Mouse (Mus musculus): ENCODE results near the gene Ppp2r5b.

Ppp2r5b gene

GRCm38 (mm10) chr19:6236842-6237241 lies 1.2 kb upstream of the Ppp2r5b start:
- in situ Hi-C loops (cut with MboI), result no loop called here

- in situ Hi-C loops (cut with MboI), result no loop called here
Measured at GRCm38 (mm10) chr19:6236053-6236441, 375 bp upstream of the Ppp2r5b start.

DNA sequence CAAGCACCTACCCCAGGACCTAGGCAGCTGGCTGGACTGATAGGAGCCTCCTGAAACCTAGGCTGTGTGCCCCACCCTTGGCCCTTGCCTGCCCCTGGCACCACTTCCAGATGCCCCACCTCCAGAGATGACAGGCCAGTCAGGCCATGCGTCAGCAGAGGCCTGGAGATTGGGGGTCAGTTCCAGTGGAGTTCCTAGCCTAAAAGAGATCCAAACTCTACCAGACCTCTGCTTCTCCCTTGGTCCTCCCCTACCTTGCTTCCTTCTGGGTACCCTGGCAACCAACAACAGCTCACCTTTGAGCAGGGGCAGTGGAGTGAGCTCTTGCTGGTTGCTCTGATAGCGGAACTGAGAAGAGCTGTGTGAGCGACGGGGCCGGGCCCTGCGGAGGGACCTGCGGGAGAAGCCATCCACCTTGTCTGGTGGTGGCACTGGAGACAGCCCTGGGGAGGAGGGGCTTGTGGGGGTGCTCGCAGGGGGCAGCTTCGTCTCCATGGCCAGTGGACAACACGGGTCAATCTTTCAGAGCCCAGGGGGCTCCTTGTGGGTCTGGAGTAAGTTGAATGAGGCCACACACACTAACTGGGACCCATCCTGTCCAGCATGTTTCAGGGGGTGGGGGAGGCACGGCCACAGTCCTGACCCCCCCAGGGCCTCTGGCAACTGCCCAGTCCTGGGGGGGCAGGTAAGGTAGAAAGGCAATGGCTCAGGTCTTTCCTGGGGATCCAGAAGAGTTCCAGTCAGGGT lies 1.2 kb downstream of the Ppp2r5b start:
- in situ Hi-C loops (cut with MboI), result no loop called here

DNA sequence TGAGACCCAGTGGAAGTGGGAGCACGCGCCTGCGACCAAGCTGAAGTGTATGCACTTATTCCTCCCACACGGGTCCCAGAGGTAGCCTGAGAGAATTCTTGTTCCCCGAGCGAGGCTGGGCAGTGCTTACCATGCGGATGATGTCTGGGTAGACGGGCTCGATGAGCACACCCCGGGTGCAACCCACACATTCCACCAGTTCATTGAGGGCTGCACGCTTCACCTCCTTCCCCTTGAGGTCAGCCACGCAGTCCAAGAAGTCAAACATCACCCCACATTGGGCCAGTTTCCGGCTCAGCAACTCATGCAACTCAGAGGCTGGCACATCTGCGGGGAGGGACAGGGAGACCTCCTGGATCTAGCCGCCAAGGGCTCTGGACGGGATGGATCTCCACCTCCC lies 2.0 kb downstream of the Ppp2r5b start:
- in situ Hi-C loops (cut with MboI), result no loop called here

DNA sequence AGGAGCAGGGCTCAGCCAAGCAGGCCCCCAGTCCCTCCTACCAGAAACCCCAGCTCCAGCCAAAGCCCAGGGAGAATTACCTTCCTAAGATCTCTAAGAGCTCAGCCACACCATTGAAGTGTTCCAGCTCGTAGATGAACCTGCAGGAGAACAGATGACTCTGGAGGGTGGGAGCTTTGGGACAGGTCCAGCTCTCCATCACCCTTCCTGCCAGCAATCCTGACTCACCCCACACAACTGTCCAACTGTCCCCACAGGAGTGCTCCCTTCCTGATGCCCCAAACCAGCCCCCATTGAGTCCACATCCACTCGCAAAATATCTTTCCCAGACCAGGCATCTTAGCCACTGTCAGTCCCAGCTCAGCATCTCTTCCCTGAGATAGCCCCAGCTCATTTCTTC lies 4.6 kb downstream of the Ppp2r5b start:
- in situ Hi-C loops (cut with MboI), result no loop called here

DNA sequence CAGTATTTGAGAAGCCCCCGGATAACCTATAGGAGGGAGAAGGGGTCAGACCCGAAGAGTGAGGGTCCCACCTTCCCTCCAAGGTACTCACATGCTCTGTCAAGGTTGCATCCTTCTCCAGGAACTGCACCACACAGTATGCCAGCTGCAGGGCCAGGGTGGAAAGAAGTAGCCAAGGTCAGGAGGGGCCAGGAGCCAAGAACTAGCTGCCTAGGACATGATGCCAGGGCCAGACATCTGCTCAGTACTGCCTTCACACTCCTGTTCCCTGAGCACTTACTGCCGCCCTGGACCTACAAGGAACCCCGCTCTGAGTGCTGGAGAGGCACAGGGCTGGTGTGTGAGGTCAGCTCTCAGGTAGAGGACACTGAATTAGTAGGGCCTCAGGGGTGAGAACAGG lies 5.3 kb downstream of the Ppp2r5b start:
- in situ Hi-C loops (cut with MboI), result no loop called here

GRCm38 (mm10) chr19:6227864-6228263 lies 7.8 kb downstream of the Ppp2r5b start:
- in situ Hi-C loops (cut with MboI), result no loop called here

GRCm38 (mm10) chr19:6226763-6227162 lies 8.9 kb downstream of the Ppp2r5b start:
- in situ Hi-C loops (cut with MboI), result no loop called here

- in situ Hi-C loops (cut with MboI), result no loop called here
Measured at GRCm38 (mm10) chr19:6226135-6226534, 9.5 kb downstream of the Ppp2r5b start, which contains the start of gene Gpha2. TSS of gene Gpha2 (plus strand) at chr19:6226380.

DNA sequence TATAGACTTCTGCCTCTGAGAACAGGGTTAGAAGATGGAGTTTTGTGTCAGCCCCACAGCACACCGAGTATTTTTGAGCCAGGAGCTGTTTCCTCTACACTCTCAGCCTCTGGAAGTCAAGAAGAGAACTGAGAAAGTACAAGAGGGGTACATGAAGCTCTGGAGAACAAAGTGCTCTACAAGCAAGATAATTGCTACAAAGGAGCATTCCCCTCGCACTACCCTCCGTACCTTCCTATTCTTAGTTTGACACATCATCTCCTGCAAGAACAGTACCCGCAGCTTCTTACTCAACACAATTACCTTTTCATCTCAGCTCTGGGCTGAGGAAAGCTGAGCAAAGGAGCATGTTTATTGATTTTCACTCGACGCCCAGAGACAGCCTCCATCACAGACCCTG lies 17.1 kb downstream of the Ppp2r5b start:
- in situ Hi-C loops (cut with MboI), result no loop called here

GRCm38 (mm10) chr19:6216046-6216705 lies 19.5 kb downstream of the Ppp2r5b start:
- in situ Hi-C loops (cut with MboI), result no loop called here

DNA sequence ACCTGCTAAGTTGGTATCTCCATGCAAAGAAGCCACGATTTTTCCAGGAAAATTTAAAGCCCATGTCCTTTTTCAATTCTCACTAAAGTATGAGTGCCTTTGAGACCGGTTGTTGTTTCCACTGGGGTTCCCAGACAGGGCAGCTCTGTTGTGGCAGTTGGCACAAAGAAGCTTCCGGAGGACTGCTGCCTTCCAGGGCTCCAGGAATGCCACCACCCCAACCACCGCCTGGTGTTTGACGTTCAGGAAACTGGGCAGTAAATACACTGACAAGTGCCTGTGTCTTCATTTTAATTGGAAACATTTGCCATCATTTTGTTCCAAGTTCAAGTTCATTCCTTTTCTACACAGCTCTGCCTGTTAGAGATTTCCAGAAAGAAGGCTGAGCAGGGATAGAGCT lies 29.0 kb downstream of the Ppp2r5b start:
- in situ Hi-C loops (cut with MboI), result no loop called here

GRCm38 (mm10) chr19:6204265-6204664 lies 31.4 kb downstream of the Ppp2r5b start:
- in situ Hi-C loops (cut with MboI), result no loop called here

DNA sequence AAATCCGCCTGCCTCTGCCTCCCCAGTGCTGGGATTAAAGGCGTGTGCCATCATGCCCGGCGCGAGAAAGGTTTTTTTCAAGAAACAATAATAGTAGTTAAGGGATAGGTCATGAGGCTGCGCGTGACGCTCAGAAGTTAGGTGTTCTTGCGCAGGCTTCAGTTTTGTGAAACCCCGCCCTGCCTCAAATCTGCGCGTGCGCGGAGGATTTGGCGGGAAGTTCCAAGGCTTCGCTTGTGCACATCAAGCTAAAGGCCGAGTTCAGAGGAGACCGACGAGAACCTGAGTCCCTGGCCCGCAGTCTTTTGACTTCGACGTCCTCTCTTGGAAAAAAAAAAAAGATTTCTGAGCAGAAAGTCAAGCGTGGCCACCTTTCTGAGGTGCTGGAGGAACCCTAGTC lies 51.5 kb downstream of the Ppp2r5b start, which contains the start of gene Majin:
Gene Majin (plus strand): TSS at position 258 of the 400 bp plus-strand sequence.
- in situ Hi-C loops (cut with MboI), result no loop called here

DNA sequence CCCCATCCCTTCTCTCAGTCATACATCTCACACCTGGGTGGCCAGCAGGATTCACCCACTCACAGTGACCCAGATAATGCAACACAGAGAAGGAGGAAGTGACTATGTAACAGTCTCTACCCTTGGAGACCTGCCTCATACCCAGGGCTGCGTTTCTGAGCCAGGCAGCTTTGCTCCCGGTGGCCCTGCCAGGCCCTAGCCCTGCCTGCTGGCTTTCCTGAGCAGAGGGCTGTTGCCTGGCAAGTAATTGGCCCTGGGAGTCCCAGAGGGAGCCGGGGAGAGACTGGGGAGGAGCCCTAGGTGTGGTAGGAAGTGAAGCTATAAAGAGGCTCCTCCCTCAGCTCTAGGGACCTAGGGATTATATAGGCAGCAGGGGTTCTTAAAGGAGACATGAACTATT lies 53.1 kb downstream of the Ppp2r5b start:
- in situ Hi-C loops (cut with MboI), result no loop called here

- in situ Hi-C loops (cut with MboI), result no loop called here
Measured at GRCm38 (mm10) chr19:6181629-6182028, 54.0 kb downstream of the Ppp2r5b start.

GRCm38 (mm10) chr19:6178775-6179174 lies 56.9 kb downstream of the Ppp2r5b start:
- in situ Hi-C loops (cut with MboI), result no loop called here
